Mouse (Mus musculus): ENCODE results near the gene Chuk. TPM values are rescaled to one million over a fixed set of nuclear protein-coding genes. Genes with fewer than 3 reads are reported as not detected.

Gene Chuk
- polyA plus RNA-seq (2014; fragmentation: Illumina TruSeq; extraction: RNeasy Lipid Tissue Mini Kit (QIAGEN cat#74804); ENCODE audit: low read depth, low replicate concordance), result 380 TPM

DNA sequence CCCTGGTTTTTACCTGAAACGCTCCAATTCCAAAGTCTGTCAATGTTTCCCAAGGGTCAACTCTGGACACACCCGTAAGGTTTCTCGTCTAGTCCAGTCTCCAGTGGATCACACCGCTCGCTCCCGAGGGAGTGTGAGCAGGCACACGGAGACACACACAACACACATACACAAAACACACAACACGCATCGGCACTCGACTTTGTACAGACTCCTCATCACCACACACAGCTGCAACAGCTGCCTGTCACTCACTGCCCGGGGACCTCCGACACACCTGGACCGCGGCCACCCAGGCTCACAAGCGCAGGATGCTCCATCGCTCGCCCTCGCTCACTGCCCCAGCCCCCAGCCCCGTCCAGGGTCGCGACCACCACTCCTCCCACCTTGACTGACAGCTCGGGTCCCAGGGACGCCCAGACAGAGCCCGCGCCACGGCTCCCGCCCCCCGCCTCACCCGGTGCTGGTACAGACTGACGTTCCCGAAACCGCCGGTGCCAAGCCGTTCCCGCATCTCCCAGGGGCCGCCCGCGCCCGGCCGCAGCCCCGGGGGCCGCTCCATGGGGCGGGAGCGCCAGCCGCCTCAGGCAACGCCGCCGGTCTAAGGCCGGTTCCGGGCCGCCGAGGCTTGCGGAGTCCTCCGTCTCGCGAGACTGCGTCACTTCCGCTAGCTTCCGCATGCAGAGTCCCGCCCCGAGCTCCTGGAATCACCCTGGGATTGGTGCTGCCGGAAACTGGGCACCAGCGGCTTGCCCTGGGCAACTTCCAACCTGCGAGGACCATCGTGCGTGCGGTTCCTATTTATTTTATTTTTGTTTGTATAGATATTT, at the start of gene Chuk:
Gene Chuk, minus strand, starts transcription at position 650 of the 830 bp plus-strand sequence.

DNA sequence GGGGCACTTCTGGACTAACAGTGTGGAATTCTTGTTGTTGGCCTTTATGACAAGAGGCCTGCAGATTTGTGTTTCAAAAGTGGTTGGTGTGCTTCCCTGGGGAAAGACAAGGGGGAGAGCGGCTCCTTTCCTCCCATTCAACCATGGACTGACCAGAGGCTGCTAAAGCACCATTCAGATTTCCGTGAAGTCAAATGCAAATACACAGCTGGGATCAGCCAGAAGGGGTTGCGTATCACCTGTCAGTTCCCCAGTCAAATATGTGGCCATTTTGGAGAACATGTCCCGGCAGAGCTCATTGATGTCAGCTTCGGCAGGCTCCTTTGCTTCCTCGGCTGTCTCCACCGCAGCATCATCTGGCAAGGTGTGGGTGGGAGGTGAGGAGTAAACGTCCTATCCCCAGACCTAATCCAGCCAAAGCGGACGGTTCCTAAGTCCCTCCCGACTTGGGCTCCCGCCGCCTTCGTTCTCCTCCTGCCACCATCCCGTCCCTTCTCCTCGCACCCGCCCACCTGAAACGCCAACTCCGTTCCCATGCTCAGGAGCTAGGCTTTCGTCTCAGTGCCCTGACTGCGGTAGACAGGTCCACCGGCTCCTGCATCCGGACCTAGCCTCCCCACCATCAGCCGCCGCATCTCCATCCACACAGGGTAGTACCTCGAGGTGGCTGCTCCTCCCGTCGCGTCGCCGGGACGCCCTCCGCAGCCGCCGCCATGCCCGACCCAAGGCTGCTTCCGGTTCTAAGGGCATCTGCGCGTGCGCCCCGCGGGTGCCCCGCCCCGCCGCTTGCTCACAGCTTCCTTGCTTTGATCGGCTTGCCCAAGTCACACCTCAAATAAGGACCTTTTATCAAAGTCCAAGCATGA, 38.7 kb upstream of the Chuk start, which contains the start of gene Bloc1s2:
Gene Bloc1s2, minus strand, starts transcription at position 745 of the 866 bp plus-strand sequence.

DNA sequence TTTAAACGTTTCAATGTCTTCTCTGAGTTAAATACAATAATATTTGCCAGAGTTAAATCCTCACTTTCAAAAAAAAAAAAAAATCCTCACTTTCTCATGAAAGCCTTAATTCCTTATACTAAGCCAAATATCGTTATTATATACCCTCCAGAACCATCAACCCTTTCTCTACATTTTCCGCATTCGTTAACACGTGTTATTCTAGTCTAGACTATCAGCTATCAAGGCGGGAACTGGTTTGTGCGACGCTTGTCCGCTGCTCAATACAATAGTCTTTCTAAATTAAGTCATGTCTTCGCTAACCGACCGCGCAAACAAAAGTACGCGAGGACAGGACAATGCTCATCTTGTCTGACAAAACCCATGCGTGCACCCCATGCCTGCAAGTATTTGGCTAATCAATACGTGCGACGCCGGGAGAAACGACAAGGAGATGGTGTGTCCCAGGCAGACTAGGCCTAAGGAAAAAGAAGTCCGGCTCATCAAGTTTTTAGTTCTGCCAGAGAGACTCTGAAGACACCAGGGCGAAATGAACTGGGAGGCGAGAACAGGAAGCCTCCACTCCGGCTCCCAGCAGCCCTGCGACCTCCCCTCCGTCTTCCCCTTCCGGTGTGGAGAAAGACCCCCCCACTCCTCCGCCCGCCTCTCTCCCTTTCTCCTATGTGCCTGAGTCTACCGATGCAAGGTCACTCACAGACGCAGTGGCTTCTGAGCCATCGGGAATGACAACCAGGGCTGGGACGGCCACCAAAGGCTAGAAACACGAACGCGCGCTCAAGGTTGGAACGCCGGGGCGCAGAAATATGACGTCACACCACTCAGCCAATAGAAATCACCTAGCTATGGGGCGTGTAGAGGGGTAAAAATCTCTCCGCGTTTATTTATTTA, 28.0 kb upstream of the Chuk start, which contains the start of gene Cwf19l1:
Gene Cwf19l1, minus strand, starts transcription at position 805 of the 888 bp plus-strand sequence.

DNA sequence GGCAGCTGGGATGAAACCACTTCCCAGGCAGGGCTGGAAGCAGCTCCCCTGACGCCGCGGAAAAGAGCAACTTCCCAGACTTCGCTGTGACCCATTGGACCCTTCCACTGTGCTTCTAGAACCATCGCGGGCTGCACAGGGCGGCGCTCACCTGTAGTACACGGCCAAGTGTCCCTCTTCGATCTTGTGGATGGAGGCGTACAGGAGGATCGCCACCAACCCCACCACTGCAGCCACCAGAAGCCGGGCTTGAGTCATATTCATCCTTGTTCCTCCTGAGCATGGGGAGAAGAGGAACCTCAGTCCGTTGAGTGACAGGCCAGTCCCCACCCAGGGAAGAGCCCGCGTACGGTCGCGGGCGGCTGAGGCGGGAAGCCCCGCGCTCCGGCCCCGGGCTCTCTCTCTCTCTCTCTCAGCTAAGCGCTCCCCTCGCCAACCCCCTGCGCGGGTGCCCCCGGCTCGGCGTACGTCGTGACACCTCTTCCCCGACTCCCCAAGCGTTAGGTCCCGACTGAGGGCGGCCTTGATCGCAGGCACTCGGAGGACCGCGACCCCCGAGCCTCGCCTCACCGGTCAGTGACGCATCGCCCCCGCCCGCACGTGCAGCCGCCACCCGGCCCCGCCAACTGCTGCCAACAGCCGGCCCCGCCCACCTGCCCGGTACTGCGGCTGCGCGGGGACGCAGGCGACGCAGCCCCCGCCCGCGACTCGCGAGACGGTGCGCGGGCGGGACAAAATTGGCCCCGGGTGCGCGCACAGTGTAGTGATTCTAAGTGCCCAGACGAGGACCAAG, 38.0 kb downstream of the Chuk start, which contains the start of gene Erlin1:
Gene Erlin1, minus strand, starts transcription at position 665 of the 793 bp plus-strand sequence.

DNA sequence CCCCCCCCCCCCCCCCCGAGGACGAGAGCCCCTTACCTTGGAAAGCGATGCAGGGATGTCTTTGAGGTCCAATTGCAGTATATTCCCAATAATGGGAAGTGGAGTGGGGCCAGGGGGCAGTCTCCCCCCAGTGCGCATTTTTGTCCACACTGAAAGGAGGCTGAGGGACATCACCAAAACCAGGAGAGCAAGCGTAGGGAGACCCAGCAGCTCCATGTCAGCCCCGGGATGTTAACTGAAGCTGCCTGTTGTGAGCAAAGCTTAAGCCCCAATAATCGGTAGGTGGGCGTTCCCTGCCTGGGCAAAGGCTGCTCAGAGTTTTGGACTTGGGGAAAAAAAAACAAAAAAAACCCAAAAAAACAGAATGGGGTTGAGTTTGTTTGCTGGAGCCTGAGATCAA, 78.3 kb downstream of the Chuk start, which contains the start of gene Cyp2c23:
Gene Cyp2c23, minus strand, starts transcription at position 237 of the 400 bp plus-strand sequence.

Other genes with a start within 250 kb of the Chuk start
- gene Dnmbp, start 167.3 kb downstream of the Chuk start, polyA plus RNA-seq (2014; fragmentation: Illumina TruSeq; extraction: RNeasy Lipid Tissue Mini Kit (QIAGEN cat#74804); ENCODE audit: low read depth, low replicate concordance), result 4.2 TPM
- 3.0 TPM for gene Cpn1, start 120.9 kb downstream of the Chuk start, polyA plus RNA-seq (2014; fragmentation: Illumina TruSeq; extraction: RNeasy Lipid Tissue Mini Kit (QIAGEN cat#74804); ENCODE audit: low read depth, low replicate concordance)
- 45.4 TPM for gene Cyp2c23, start 78.3 kb downstream of the Chuk start, polyA plus RNA-seq (2014; fragmentation: Illumina TruSeq; extraction: RNeasy Lipid Tissue Mini Kit (QIAGEN cat#74804); ENCODE audit: low read depth, low replicate concordance)
- 151 TPM for gene Erlin1, start 37.7 kb downstream of the Chuk start, polyA plus RNA-seq (2014; fragmentation: Illumina TruSeq; extraction: RNeasy Lipid Tissue Mini Kit (QIAGEN cat#74804); ENCODE audit: low read depth, low replicate concordance)
- 9.9 TPM for gene Cwf19l1, start 28.4 kb upstream of the Chuk start, polyA plus RNA-seq (2014; fragmentation: Illumina TruSeq; extraction: RNeasy Lipid Tissue Mini Kit (QIAGEN cat#74804); ENCODE audit: low read depth, low replicate concordance)
- gene Bloc1s2, start 39.0 kb upstream of the Chuk start, polyA plus RNA-seq (2014; fragmentation: Illumina TruSeq; extraction: RNeasy Lipid Tissue Mini Kit (QIAGEN cat#74804); ENCODE audit: low read depth, low replicate concordance), result 32.5 TPM
- gene Pkd2l1, start 85.0 kb upstream of the Chuk start, polyA plus RNA-seq (2014; fragmentation: Illumina TruSeq; extraction: RNeasy Lipid Tissue Mini Kit (QIAGEN cat#74804); ENCODE audit: low read depth, low replicate concordance), result not detected
- 0.20 TPM for gene Scd3, start 95.8 kb upstream of the Chuk start, polyA plus RNA-seq (2014; fragmentation: Illumina TruSeq; extraction: RNeasy Lipid Tissue Mini Kit (QIAGEN cat#74804); ENCODE audit: low read depth, low replicate concordance)
- 70.4 TPM for gene Scd2, start 186.2 kb upstream of the Chuk start, polyA plus RNA-seq (2014; fragmentation: Illumina TruSeq; extraction: RNeasy Lipid Tissue Mini Kit (QIAGEN cat#74804); ENCODE audit: low read depth, low replicate concordance)
- gene Scd4, start 225.6 kb upstream of the Chuk start, polyA plus RNA-seq (2014; fragmentation: Illumina TruSeq; extraction: RNeasy Lipid Tissue Mini Kit (QIAGEN cat#74804); ENCODE audit: low read depth, low replicate concordance), result 0.20 TPM

All from kidney, adult 10 weeks (tissue).